Mouse (Mus musculus) ES-E14 (cell line): ENCODE measurements around the gene Ccdc151. TPM values are rescaled to one million over a fixed set of nuclear protein-coding genes. Genes with fewer than 3 reads are reported as not detected.

Experiments used
- DNase-seq: peaks from one replicate; pipeline ENCODE4 v3.0.0-alpha.2; 2013; ENCODE audit warnings: low read depth, low spot score
- H3K27ac ChIP-seq: 2 replicates; pipeline ENCODE4 v1.5.1; 2012; ENCODE audit warnings: low read depth, mild to moderate bottlenecking, low read length, moderate library complexity, mixed read lengths; ENCODE audit not compliant: poor library complexity, insufficient read depth, severe bottlenecking
- H3K36me3 ChIP-seq: 2 replicates; pipeline ENCODE4 v1.6.1; 2012; ENCODE audit warnings: mild to moderate bottlenecking, low read length, moderate library complexity, mixed read lengths; ENCODE audit not compliant: control insufficient read depth, poor library complexity, insufficient read depth, severe bottlenecking
- H3K4me1 ChIP-seq, 2 experiments: fragments of 150-350 bp in 1 of 2; sonication (generic) in 1 of 2; 2 replicates each; pipeline ENCODE4 v1.6.1; 2012; ENCODE audit warnings: low read length in 2 of 2, mild to moderate bottlenecking in 1 of 2, mixed read lengths in 1 of 2; ENCODE audit not compliant: control insufficient read depth in 2 of 2, insufficient read depth in 2 of 2, poor library complexity in 1 of 2
- H3K4me3 ChIP-seq, 2 experiments: fragments of 150-350 bp in 1 of 2; sonication (generic) in 1 of 2; 2 replicates each; pipeline ENCODE4 v1.5.1; 2012; ENCODE audit warnings: low read length in 2 of 2, low read depth in 1 of 2, mild to moderate bottlenecking in 1 of 2, mixed read lengths in 1 of 2; ENCODE audit not compliant: insufficient read depth in 1 of 2, poor library complexity in 1 of 2, severe bottlenecking in 1 of 2
- H3K9ac ChIP-seq: 2 replicates; pipeline ENCODE4 v1.6.1; 2012; ENCODE audit warnings: low read depth, mild to moderate bottlenecking, low read length, mixed read lengths; ENCODE audit not compliant: poor library complexity, insufficient read depth, severe bottlenecking
- H3K9me3 ChIP-seq: fragments of 150-350 bp; sonication (generic); 2 replicates; pipeline ENCODE4 v1.6.1; 2012; ENCODE audit warnings: low read depth, mild to moderate bottlenecking, low read length; ENCODE audit not compliant: control insufficient read depth, insufficient read depth
- CHD2 ChIP-seq: IDR thresholded peaks from 2 replicates; pipeline ENCODE4 v1.6.1; 2014; ENCODE audit warnings: mild to moderate bottlenecking, low read depth, low read length, inconsistent platforms
- HCFC1 ChIP-seq: IDR thresholded peaks from 2 replicates; pipeline ENCODE4 v1.6.1; 2012; ENCODE audit warnings: low read length, inconsistent platforms, borderline replicate concordance; ENCODE audit not compliant: insufficient read depth
- MAFK ChIP-seq: IDR thresholded peaks from 2 replicates; pipeline ENCODE4 v1.6.1; 2014; ENCODE audit warnings: mild to moderate bottlenecking, low read depth, low read length, inconsistent platforms; ENCODE audit not compliant: insufficient read depth
- ZC3H11A ChIP-seq: IDR thresholded peaks from 2 replicates; pipeline ENCODE4 v1.6.1; 2012; ENCODE audit warnings: low read depth, mild to moderate bottlenecking, inconsistent platforms, low read length, borderline replicate concordance
- ZNF384 ChIP-seq: IDR thresholded peaks from 2 replicates; pipeline ENCODE4 v1.6.1; 2012; ENCODE audit warnings: low read depth, low read length, inconsistent platforms
- in situ Hi-C, 2 experiments: fragments of 600-800 bp; cut with MboI; formaldehyde crosslinking; loops; one replicate each; pipeline ENCODE4 v1.15.1; 2025; ENCODE audit warnings: low sequenced_read_pairs in 2 of 2, inconsistent platforms in 1 of 2; ENCODE audit not compliant: unreplicated experiment in 2 of 2
- total RNA-seq: library from RNA; depleted of rRNA; stranded (reverse); fragments of 300-350 nt; gene quantifications from 2 replicates; pipeline ENCODE4 v1.2.3, GENCODE M21; 2012

Ccdc151 gene
- total RNA-seq, 1 experiment, result 1.4 TPM

- Histone ChIP-seq H3K4me3 (no peak overlapping the region), H3K27ac (no peak overlapping the region), H3K9ac (no peak overlapping the region), H3K4me1 (peaks cover 0 to 12% of the 10 kb centered on the region in 2 experiments; a peak in 2 of 4 replicates), H3K36me3 (no peaks in the 10 kb centered on the region), H3K9me3 (no peaks in the 10 kb centered on the region)
- no peak for DNase-seq
- TF ChIP-seq ZNF384, result no peak
- TF ChIP-seq HCFC1, result no peak
- no peak for TF ChIP-seq CHD2
- no peak for TF ChIP-seq ZC3H11A
- no peak for TF ChIP-seq MAFK
- in situ Hi-C loops, result loop anchor here in 1 of 2 experiments (5.0 to 10.0 kb wide), 2 partner anchors 70 to 167 kb away; no protein-coding TSS in a partner anchor
Observed at GRCm38 (mm10) chr9:21977331-21977730, 25.1 kb downstream of the Ccdc151 start.

GRCm38 (mm10) chr9:21976626-21977175 is 25.7 kb downstream of the Ccdc151 start:
- H3K36me3 ChIP-seq, result no peaks in the 10 kb centered on the region
- in situ Hi-C loops, result loop anchor here in 1 of 2 experiments (5.0 to 10.0 kb wide), 2 partner anchors 71 to 168 kb away; no protein-coding TSS in a partner anchor
- H3K9ac ChIP-seq, result no peak overlapping the region
- H3K27ac ChIP-seq, result no peak overlapping the region
- no peaks in the 10 kb centered on the region for H3K9me3 ChIP-seq
- H3K4me3 ChIP-seq, result no peak overlapping the region
- TF ChIP-seq CHD2 (no peak), ZNF384 (no peak)
- H3K4me1 ChIP-seq, result peaks cover 0 to 12% of the 10 kb centered on the region in 2 experiments; a peak in 2 of 4 replicates
- no peak for DNase-seq

GRCm38 (mm10) chr9:21969304-21969703 is 33.1 kb downstream of the Ccdc151 start:
- H3K36me3 ChIP-seq, result no peaks in the 10 kb centered on the region
- no peaks in the 10 kb centered on the region for H3K4me1 ChIP-seq
- H3K27ac ChIP-seq, result no peak overlapping the region
- in situ Hi-C loops, result no loop called here
- no peaks in the 10 kb centered on the region for H3K9me3 ChIP-seq
- no peak for DNase-seq
- TF ChIP-seq ZNF384, result no peak
- TF ChIP-seq ZC3H11A, result no peak
- TF ChIP-seq MAFK, result no peak
- TF ChIP-seq HCFC1, result no peak
- TF ChIP-seq CHD2, result no peak
- H3K9ac ChIP-seq, result no peak overlapping the region
- H3K4me3 ChIP-seq, result no peak overlapping the region

GRCm38 (mm10) chr9:21968883-21969282 is 33.6 kb downstream of the Ccdc151 start:
- H3K4me3 ChIP-seq, result no peak overlapping the region
- in situ Hi-C loops, result no loop called here
- H3K27ac ChIP-seq, result no peak overlapping the region
- TF ChIP-seq HCFC1 (no peak), CHD2 (no peak), ZC3H11A (no peak), MAFK (no peak), ZNF384 (no peak)
- no peak for DNase-seq
- H3K36me3 ChIP-seq, result no peaks in the 10 kb centered on the region
- no peaks in the 10 kb centered on the region for H3K4me1 ChIP-seq
- H3K9me3 ChIP-seq, result no peaks in the 10 kb centered on the region
- H3K9ac ChIP-seq, result no peak overlapping the region
